Mouse (Mus musculus) limb, embryonic 14.5 days (tissue): Measurements from ENCODE around the gene Tcap. TPM values are rescaled to one million over a fixed set of nuclear protein-coding genes. Genes with fewer than 3 reads are reported as not detected.

Experiments
- ATAC-seq: fragments of 200-750 bp; cut with Nextera tagmentation; 2 replicates; pipeline ENCODE4 v1.8.0; 2017; ENCODE audit warnings: low read depth, moderate number of reproducible peaks, moderate TSS enrichment; ENCODE audit not compliant: low FRiP score
- DNase-seq: peaks from one replicate; pipeline ENCODE4 v3.0.0-alpha.2; 2015; ENCODE audit warnings: low spot score
- H3K27ac ChIP-seq: fragments of 300-500 bp; sonication (generic); replicated peaks from 2 replicates; pipeline ENCODE4 v1.5.1; 2014; ENCODE audit warnings: low read depth, mild to moderate bottlenecking, low read length, moderate library complexity, mixed read lengths
- H3K27me3 ChIP-seq: fragments of 300-500 bp; sonication (generic); 2 replicates; pipeline ENCODE4 v1.6.1; 2014; ENCODE audit warnings: low read length, mixed read lengths; ENCODE audit not compliant: control insufficient read depth, insufficient read depth
- H3K36me3 ChIP-seq: fragments of 300-500 bp; sonication (generic); 2 replicates; pipeline ENCODE4 v1.6.1; 2014; ENCODE audit warnings: mild to moderate bottlenecking, low read length, moderate library complexity, mixed read lengths; ENCODE audit not compliant: control insufficient read depth, insufficient read depth
- H3K4me1 ChIP-seq: fragments of 300-500 bp; sonication (generic); 2 replicates; pipeline ENCODE4 v1.6.1; 2014; ENCODE audit warnings: antibody characterized with exemption, low read length, mixed read lengths; ENCODE audit not compliant: control insufficient read depth, insufficient read depth
- H3K4me2 ChIP-seq: fragments of 300-500 bp; sonication (generic); replicated peaks from 2 replicates; pipeline ENCODE4 v1.6.1; 2014; ENCODE audit warnings: low read depth, mild to moderate bottlenecking, low read length, moderate library complexity; ENCODE audit not compliant: severe bottlenecking
- H3K4me3 ChIP-seq: fragments of 300-500 bp; sonication (generic); replicated peaks from 2 replicates; pipeline ENCODE4 v1.5.1; 2014; ENCODE audit warnings: low read length
- H3K9ac ChIP-seq: fragments of 300-500 bp; sonication (generic); 2 replicates; pipeline ENCODE4 v1.6.1; 2014; ENCODE audit warnings: mild to moderate bottlenecking, low read depth, low read length, moderate library complexity; ENCODE audit not compliant: severe bottlenecking
- H3K9me3 ChIP-seq: fragments of 300-500 bp; sonication (generic); 2 replicates; pipeline ENCODE4 v1.6.1; 2016; ENCODE audit warnings: low read length; ENCODE audit not compliant: control insufficient read depth
- POLR2A ChIP-seq: fragments of 200-500 bp; IDR thresholded peaks from 2 replicates; pipeline ENCODE4 v1.8.0; 2012; ENCODE audit warnings: inconsistent platforms, mild to moderate bottlenecking, moderate library complexity, borderline replicate concordance; ENCODE audit not compliant: insufficient read depth, insufficient read length; ENCODE audit errors: extremely low read depth
- WGBS: fragments of 180-500 bp; shearing (Covaris S2); extraction: QIAGEN DNeasy Blood & Tissue Kit; methylation state at CpG from one replicate; pipeline ENCODE4 v1.1.7; 2014; 5-methylcytosine and 5-hydroxymethylcytosine counted together
- polyA plus RNA-seq, 2 experiments: library from polyadenylated mRNA; depleted of rRNA in 1 of 2; stranded (reverse) in 1 of 2; unstranded in 1 of 2; fragments of >200 nt; fragmentation: Nextera tagmentation in 1 of 2; extraction: Ambion mirVana in 1 of 2; gene quantifications; 2 replicates each; pipeline versions ENCODE4 v1.2.1 to v1.2.3; 2012 to 2014

Gene Tcap
- polyA plus RNA-seq, 2 experiments, result 13.2 to 18.1 TPM

GRCm38 (mm10) chr11:98384721-98385637, 1.4 kb downstream of the Tcap start:
- TF ChIP-seq POLR2A, result no peak
- no peak overlapping the region for H3K4me3 ChIP-seq
- H3K36me3 ChIP-seq, result peaks cover 8% of the 10 kb centered on the region
- H3K4me1 ChIP-seq, result no peaks in the 10 kb centered on the region; the same call in 1 of the 2 replicates
- H3K9me3 ChIP-seq, result no peaks in the 10 kb centered on the region
- ATAC-seq (no peak), DNase-seq (no peak)
- H3K27ac ChIP-seq, result no peak overlapping the region
- 60% methylated on average over 8 of the region's 8 CpGs for WGBS
- peaks cover 42% of the 10 kb centered on the region for H3K27me3 ChIP-seq
- no peak overlapping the region for H3K9ac ChIP-seq
- H3K4me2 ChIP-seq, result no peak overlapping the region

- no peaks in the 10 kb centered on the region; the same call in 1 of the 2 replicates for H3K4me1 ChIP-seq
- H3K27ac ChIP-seq, result no peak within 1 kb of the TSS
- no peak within 1 kb of the TSS for H3K9ac ChIP-seq
- H3K4me3 ChIP-seq, result no peak within 1 kb of the TSS; the same call in 1 of the 2 replicates
- DNase-seq, result no peak
- H3K36me3 ChIP-seq, result no peaks in the 10 kb centered on the region
- no peak for TF ChIP-seq POLR2A
- no peak for ATAC-seq
- H3K9me3 ChIP-seq, result no peaks in the 10 kb centered on the region
- peaks cover 42% of the 10 kb centered on the region for H3K27me3 ChIP-seq
- H3K4me2 ChIP-seq, result no peak within 1 kb of the TSS
- 44% methylated on average over 24 of the region's 25 CpGs for WGBS
Observed at GRCm38 (mm10) chr11:98385638-98386585, 2.3 kb downstream of the Tcap start, which contains the start of gene Pnmt. Pnmt (plus strand) TSS chr11:98386450.

- 11% methylated on average over 23 of the region's 24 CpGs for WGBS
- Histone ChIP-seq H3K36me3 (no peaks in the 10 kb centered on the region), H3K27me3 (peaks cover 42% of the 10 kb centered on the region), H3K27ac (no peak overlapping the region), H3K9me3 (no peaks in the 10 kb centered on the region), H3K4me1 (no peaks in the 10 kb centered on the region; the same call in 1 of the 2 replicates), H3K4me3 (no peak overlapping the region; the same call in 1 of the 2 replicates), H3K9ac (no peak overlapping the region), H3K4me2 (no peak overlapping the region)
- DNase-seq, result no peak
- no peak for ATAC-seq
- no peak for TF ChIP-seq POLR2A
Observed at GRCm38 (mm10) chr11:98386596-98386995, 3.0 kb downstream of the Tcap start.

- Histone ChIP-seq H3K9ac (no peak overlapping the region), H3K4me3 (no peak overlapping the region), H3K9me3 (no peaks in the 10 kb centered on the region), H3K4me2 (no peak overlapping the region), H3K27ac (no peak overlapping the region), H3K36me3 (no peaks in the 10 kb centered on the region), H3K27me3 (peaks cover 42% of the 10 kb centered on the region), H3K4me1 (no peaks in the 10 kb centered on the region; the same call in 1 of the 2 replicates)
- no peak for TF ChIP-seq POLR2A
- no peak for DNase-seq
- ATAC-seq, result no peak
- whole genome bisulfite sequencing, result 39% methylated on average over 14 of the region's 14 CpGs
Observed at GRCm38 (mm10) chr11:98387056-98387577, 3.5 kb downstream of the Tcap start.

- H3K9me3 ChIP-seq, result no peaks in the 10 kb centered on the region
- ATAC-seq (no peak), DNase-seq (no peak)
- H3K4me3 ChIP-seq, result no peak overlapping the region
- H3K27me3 ChIP-seq, result peaks cover 42% of the 10 kb centered on the region
- no peak overlapping the region for H3K27ac ChIP-seq
- no peak overlapping the region for H3K4me2 ChIP-seq
- WGBS, result 67% methylated on average over 10 of the region's 10 CpGs
- no peak for TF ChIP-seq POLR2A
- no peak overlapping the region for H3K9ac ChIP-seq
- H3K4me1 ChIP-seq, result peaks cover 1% of the 10 kb centered on the region
- no peaks in the 10 kb centered on the region for H3K36me3 ChIP-seq
Observed at GRCm38 (mm10) chr11:98388282-98388681, 4.7 kb downstream of the Tcap start.
